Mouse (Mus musculus) NIH3T3 (cell line): ENCODE measurements around the gene Atxn7l2.
"Not testable (repeated sequence)": the region's sequence is repeated elsewhere in the genome, so short reads cannot be mapped to it uniquely, and the experiment has no call there.

Source experiments
- DNase-seq: peaks from one replicate; pipeline ENCODE4 v3.0.0-alpha.2; 2012; ENCODE audit warnings: low read depth

Gene Atxn7l2

DNA sequence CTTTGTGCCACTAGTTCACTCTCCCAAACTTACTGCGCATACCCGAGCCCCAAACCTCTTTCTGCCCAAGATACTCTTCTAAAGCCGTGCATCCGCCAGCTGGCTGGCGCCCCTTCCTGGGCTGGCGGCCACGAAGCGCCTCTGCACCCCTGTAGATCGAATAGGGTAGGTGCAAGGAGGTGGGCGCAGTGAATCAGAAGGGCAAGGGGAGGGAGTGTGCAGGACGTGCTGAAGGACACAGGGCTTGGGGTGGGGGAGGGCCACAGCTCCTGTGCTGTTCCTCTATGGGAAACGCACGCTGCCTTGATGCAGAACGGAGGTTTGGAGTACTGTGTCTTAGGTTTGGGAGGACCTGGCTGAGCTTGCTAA lies at the start of gene Atxn7l2:
Gene Atxn7l2, minus strand, starts transcription at position 164 of the 369 bp plus-strand sequence.
- no peak for DNase-seq

GRCm38 (mm10) chr3:108259319-108259718 lies 48.6 kb upstream of the Atxn7l2 start:
- peak; percentile 17 for DNase-seq

- peak; percentile 21 for DNase-seq
Observed at GRCm38 (mm10) chr3:108257831-108258500, 47.2 kb upstream of the Atxn7l2 start.

DNA sequence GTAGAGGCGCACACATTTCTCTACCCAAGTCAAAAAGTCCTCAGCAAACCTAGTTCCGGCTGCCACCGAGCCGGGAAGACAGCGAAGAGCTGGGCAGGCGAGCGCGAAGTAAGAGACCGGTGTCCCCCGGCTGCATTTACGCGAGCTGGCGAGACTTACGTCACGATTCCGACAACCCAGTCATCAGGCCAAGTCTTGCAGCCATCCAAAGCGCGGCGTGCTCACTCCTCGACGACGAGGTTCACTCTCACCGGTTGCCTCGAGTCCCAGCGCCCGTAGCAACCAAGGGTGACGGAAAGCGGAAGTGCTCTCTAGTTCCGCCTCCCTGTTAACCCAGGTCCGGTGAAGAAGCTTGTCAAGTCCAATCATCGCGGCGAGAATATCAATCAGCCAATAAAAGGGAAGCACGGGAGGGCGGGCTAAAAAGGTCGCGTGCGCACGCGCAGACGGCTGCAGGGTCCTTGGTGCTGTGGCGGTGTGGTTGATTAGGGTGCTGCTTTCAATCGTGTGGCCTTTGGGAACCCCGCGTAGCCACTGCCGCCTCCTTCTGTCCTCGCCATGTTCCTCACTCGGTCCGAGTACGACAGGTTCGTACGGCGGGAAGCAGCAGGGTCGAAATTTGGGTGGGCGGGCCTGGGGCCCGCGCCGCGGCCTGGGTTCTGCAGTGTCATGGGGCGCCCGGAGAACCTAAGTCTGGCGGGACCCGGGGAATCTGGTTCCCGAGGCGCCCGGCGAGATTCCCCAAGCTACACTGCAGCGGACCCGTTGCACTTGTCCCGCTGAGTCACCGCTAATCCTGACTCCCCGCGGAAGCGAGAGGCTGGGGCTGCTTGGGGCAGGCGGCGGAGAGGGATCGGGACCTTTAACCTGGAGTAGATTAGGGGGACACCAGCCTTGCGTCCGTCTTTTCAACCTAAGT lies 46.2 kb upstream of the Atxn7l2 start, which contains the start of gene Psma5:
Gene Psma5, plus strand, starts transcription at position 208 of the 919 bp plus-strand sequence.
- DNase-seq: peak; percentile 99

- DNase-seq: no peak
Observed at GRCm38 (mm10) chr3:108246857-108247256, 36.1 kb upstream of the Atxn7l2 start.

DNA sequence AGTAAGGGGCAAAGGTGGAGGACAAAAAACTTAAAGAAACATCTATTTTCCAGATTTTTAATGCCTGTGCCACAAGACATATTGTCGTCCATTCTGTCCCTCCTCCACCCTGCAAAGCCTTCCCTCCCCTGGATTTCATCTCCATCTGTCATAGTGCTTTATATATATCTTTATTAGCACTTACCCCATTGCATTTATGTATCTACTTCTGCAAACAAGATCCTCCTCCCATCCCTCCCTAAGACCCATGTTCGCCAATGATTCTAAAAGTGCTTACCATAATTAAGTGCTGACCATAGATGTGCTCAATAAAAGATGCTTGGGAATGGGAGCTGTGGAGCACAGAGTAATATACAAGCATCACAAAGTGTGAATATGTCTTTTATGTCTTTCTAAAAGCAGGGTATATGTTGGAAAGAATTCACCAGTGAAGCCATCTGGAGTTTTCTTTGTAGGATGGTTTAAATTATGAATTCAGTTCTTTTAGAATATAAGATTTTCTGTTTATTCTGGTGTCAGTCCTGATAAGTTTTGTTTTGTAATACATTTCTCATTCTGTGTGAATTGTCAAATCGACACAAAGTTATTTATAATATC lies 30.6 kb upstream of the Atxn7l2 start:
- DNase-seq: no peak

DNA sequence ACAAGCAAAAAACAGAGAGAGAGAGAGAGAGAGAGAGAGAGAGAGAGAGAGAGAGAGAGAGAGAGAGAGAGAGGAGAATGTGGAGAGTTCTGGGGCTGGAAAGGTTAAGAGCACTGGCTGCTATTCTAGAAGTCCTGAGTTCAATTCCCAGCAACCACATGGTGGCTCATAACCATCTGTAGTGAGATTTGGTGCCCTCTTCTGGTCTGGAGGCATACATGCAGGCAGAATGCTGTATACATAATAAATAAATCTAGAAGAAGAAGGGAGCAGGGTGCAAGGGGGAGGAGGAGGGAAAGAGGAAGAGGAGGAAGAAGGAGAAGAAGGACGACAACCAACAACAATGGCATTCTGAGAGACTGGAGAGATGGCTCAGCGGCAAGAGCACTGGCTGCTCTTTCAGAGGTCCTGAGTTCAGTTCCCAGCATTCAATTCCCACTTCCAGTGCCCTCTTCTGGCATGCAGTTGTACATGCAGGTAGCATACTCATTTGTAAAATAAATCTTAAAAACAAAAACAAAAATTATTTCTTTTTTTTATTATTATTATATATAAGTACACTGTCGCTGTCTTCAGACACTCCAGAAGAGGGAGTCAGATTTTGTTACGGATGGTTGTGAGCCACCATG lies 26.9 kb upstream of the Atxn7l2 start:
- not testable (repeated sequence) for DNase-seq

GRCm38 (mm10) chr3:108231646-108232045 lies 20.9 kb upstream of the Atxn7l2 start:
- DNase-seq: no peak

- DNase-seq: no peak
Observed at GRCm38 (mm10) chr3:108227521-108227920, 16.8 kb upstream of the Atxn7l2 start.

GRCm38 (mm10) chr3:108226558-108227350 lies 16.0 kb upstream of the Atxn7l2 start, which contains the start of gene Sypl2:
Sypl2 (minus strand) TSS chr3:108226648.
- DNase-seq: no peak

GRCm38 (mm10) chr3:108225711-108226557 lies 15.2 kb upstream of the Atxn7l2 start:
- DNase-seq: no peak

GRCm38 (mm10) chr3:108220661-108221060 lies 9.9 kb upstream of the Atxn7l2 start:
- DNase-seq: no peak

- peak; percentile 76 for DNase-seq
Observed at GRCm38 (mm10) chr3:108214734-108215133, 4.0 kb upstream of the Atxn7l2 start.

DNA sequence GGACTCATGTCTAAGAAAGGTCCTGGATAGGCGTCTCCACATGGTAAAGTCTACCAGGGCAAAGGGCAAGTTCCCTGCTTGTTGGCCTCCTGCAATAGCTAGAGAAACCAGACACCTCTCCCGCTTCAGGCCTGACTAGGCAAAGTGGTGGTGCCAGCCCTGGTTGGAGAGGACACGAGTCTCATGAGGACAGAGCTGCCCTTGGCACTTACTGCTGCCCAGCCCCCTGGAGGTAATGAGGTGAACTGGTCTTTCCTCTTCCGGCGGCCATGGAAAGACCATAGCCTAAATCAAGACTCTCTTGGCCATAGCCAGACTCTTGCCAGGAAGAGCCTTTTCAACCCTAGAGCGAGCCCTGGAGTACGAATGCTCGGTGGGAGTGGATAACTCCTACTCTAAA lies 1.7 kb upstream of the Atxn7l2 start:
- DNase-seq: no peak

DNA sequence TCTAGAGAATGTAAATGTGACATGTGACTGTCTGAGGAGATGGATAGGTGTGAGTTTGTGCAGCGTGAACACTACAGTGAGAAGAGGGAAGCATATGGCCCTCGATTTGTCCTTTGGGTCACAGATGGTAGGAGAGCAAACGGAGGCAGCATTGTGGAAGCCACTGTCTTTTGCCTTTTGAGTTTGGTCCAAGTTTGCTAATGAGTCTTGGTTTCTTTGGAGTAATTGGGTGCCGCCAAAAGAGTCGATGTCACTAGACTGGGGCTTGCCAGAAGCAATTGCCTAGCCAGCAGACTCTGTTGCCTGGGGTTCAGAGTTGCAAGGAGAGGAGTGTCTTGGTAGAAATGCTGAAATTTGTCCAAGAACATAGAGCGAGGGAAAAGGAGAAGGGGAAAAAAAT lies 1.1 kb upstream of the Atxn7l2 start:
- no peak for DNase-seq

DNA sequence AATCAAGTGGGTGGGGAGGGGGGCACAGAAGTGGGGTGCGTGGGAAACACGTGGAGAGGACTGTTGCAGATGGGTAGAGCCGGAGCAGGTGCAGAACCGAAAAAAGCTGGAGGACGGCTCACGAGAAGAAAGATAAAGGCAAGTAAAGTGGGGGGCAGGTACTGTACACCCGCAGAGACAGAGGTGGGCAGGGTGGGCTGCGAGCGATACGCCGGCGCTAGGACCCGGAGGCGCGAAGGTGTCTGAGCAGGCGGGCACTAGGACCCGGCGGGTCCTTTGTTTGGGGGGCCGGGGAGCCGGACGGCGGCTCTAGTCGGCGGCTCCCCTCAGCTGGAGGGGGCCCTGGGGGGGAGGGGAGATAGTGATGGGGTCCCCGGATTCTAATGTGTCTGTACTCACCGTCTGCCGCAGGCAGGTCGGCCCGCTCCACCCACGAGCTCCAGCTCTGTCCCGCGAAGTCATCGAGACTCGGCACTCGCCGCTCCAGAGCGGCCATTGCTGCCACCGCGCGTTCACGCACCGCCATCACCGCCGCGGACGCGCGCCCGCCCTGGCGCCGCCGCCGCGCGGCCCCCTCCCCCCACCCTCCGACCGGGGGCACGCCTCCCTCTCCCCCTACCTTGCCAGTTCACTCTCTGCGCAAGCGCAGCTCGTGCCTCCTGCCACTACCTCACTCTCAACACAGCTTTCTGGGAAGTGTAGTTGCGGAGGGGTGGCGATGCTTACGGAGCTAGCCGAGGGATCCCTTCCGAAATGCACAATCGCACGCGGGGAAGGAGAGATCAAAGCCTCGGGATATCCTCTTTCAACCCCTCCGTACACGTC lies 576 bp downstream of the Atxn7l2 start:
- peak; percentile 99 for DNase-seq

DNA sequence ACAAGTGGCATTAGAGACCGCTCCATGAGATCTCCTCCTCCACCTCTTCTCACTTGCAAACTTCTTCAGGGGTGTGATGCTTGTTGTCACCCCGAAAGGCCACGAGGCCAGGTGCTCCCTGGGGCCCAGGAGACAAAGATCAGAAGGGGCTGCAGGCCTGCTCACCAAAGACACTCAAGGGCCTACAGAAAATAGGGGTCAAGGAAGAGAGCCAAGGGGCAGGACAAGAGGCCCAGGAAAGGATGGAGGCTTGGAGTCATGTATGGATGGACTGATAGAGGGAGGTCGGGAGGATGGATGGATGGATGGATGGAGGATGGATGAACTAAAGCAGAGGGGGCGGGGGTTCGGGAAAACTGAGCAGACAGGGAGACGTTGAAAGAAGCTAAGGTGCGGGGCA lies 1.2 kb downstream of the Atxn7l2 start:
- DNase-seq: peak; percentile 46

DNA sequence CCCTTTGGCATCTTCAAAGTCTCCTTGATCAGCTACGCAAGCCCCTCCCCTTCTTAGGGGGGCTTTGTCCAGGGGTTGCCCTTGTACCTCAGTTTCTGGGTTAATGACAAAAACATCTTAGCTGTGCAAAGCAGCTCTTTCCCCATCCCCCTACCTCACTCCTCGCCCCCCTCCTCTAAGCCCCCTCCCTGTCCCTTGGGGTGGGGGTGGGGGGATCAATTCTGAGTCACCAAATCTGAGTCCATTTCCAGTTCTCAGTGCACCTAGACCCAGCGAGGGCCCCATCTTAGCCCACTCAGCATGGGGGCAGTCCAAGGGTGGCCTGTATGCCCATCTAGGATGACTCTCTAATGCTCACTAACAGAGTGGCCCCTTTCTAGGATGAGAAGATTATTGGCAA lies 1.7 kb downstream of the Atxn7l2 start:
- no peak for DNase-seq

- peak; percentile 49 for DNase-seq
Observed at GRCm38 (mm10) chr3:108206731-108207375, 3.9 kb downstream of the Atxn7l2 start.
